Mouse (Mus musculus) limb, embryonic 15.5 days (tissue): ENCODE results near the gene Gm45015. TPM values are rescaled to one million over a fixed set of nuclear protein-coding genes. Genes with fewer than 3 reads are reported as not detected.

Source experiments
- ATAC-seq: fragments of 200-750 bp; cut with Nextera tagmentation; 2 replicates; pipeline ENCODE4 v1.8.0; 2017; ENCODE audit warnings: low read depth, moderate TSS enrichment; ENCODE audit not compliant: insufficient number of reproducible peaks, low FRiP score, low TSS enrichment
- H3K27ac ChIP-seq: fragments of 300-500 bp; sonication (generic); 2 replicates; pipeline ENCODE4 v1.5.1; 2015; ENCODE audit warnings: moderate library complexity, mild to moderate bottlenecking, inconsistent platforms
- H3K27me3 ChIP-seq: fragments of 300-500 bp; sonication (generic); 2 replicates; pipeline ENCODE4 v1.6.1; 2015; ENCODE audit warnings: inconsistent platforms
- H3K36me3 ChIP-seq: fragments of 300-500 bp; sonication (generic); 2 replicates; pipeline ENCODE4 v1.6.1; 2015; ENCODE audit warnings: inconsistent platforms
- H3K4me1 ChIP-seq: fragments of 300-500 bp; sonication (generic); 2 replicates; pipeline ENCODE4 v1.6.1; 2015; ENCODE audit warnings: inconsistent platforms
- H3K4me2 ChIP-seq: fragments of 300-500 bp; sonication (generic); 2 replicates; pipeline ENCODE4 v1.6.1; 2015; ENCODE audit warnings: mild to moderate bottlenecking, inconsistent platforms
- H3K4me3 ChIP-seq: fragments of 300-500 bp; sonication (generic); 2 replicates; pipeline ENCODE4 v1.5.1; 2015; ENCODE audit warnings: mild to moderate bottlenecking, inconsistent platforms
- H3K9ac ChIP-seq: fragments of 300-500 bp; sonication (generic); 2 replicates; pipeline ENCODE4 v1.6.1; 2015; ENCODE audit warnings: inconsistent platforms
- H3K9me3 ChIP-seq: fragments of 300-500 bp; sonication (generic); 2 replicates; pipeline ENCODE4 v1.6.1; 2016; ENCODE audit warnings: inconsistent platforms
- WGBS: fragments of 180-500 bp; shearing (Covaris S2); methylation state at CpG from one replicate; pipeline ENCODE4 v1.1.7; 2015; 5-methylcytosine and 5-hydroxymethylcytosine counted together
- polyA plus RNA-seq: library from polyadenylated mRNA; unstranded; fragments of >200 nt; fragmentation: Nextera tagmentation; extraction: Ambion mirVana; gene quantifications from 2 replicates; pipeline ENCODE4 v1.2.1, GENCODE M21; 2015

The Gm45015 gene
- polyA plus RNA-seq: not detected in 2 replicates

- 87% methylated on average over 4 of the region's 4 CpGs for WGBS
Observed at GRCm38 (mm10) chrX:73336740-73337139, at the start of gene Gm45015. Gm45015 (minus strand) TSS chrX:73336840.

DNA sequence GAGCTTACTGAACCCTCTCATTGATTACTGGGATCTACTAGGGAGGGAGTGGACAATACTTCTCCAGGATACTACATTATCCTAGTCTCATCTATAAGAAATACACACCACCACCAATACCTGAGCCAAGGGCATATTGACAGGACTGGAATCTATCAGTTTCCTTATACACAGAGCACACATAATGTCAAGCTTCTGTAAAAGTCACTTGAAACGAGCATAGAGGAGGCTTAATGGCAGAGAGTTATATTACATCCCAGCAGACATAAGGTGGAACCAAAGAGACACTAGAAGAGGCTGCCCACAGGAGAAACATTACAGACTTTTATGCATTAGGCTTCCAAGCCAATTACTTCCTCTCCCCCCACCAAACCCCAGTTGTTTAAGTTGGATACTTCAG, 48.3 kb upstream of the Gm45015 start:
- WGBS: 13% methylated on average over 1 of the region's 1 CpGs
- ATAC-seq: no peak
- Histone ChIP-seq H3K4me2 (no peak overlapping the region), H3K4me1 (no peaks in the 10 kb centered on the region), H3K27me3 (no peaks in the 10 kb centered on the region), H3K27ac (no peak overlapping the region), H3K9ac (no peak overlapping the region), H3K4me3 (no peak overlapping the region), H3K36me3 (no peaks in the 10 kb centered on the region), H3K9me3 (no peaks in the 10 kb centered on the region)

More at GRCm38 (mm10) chrX:73336740-73337139, at the start of gene Gm45015:
- no peak within 1 kb of the TSS for H3K27ac ChIP-seq
- H3K4me1 ChIP-seq: no peaks in the 10 kb centered on the region
- no peak within 1 kb of the TSS for H3K9ac ChIP-seq
- H3K4me3 ChIP-seq: no peak within 1 kb of the TSS
- no peak for ATAC-seq
- no peaks in the 10 kb centered on the region for H3K36me3 ChIP-seq
- no peaks in the 10 kb centered on the region for H3K9me3 ChIP-seq
- peaks cover 9% of the 10 kb centered on the region; the same call in 1 of the 2 replicates for H3K27me3 ChIP-seq
- H3K4me2 ChIP-seq: no peak within 1 kb of the TSS

- no peak for ATAC-seq
- Histone ChIP-seq H3K4me1 (no peaks in the 10 kb centered on the region), H3K9ac (no peak overlapping the region), H3K27me3 (no peaks in the 10 kb centered on the region), H3K36me3 (no peaks in the 10 kb centered on the region), H3K27ac (no peak overlapping the region), H3K4me3 (no peak overlapping the region), H3K4me2 (no peak overlapping the region), H3K9me3 (no peaks in the 10 kb centered on the region)
- 72% methylated on average over 6 of the region's 6 CpGs for WGBS
Observed at GRCm38 (mm10) chrX:73384419-73384818, 47.8 kb upstream of the Gm45015 start.

DNA sequence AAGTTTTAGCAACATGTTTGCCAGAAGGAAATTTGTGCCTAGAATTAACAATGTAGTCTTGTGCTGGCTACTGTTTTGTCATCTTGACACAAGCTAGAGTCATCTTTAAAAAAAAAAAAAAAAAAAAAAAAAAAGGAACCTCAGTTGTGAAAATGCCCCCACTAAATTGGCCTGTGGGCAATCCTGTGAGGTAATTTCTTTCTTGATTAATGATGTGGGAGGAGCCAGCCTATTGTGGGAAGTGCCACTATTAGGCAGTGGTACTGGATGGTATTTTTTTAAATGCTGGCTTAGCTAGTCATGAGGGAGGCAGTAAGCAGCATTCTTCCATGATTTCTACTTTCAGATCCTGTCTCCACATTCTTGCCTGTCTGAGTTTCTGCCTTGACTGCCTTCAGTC, 26.7 kb upstream of the Gm45015 start:
- H3K4me1 ChIP-seq: no peaks in the 10 kb centered on the region
- H3K27ac ChIP-seq: no peak overlapping the region
- no peak overlapping the region for H3K4me2 ChIP-seq
- 0 out of 2 replicates have a peak, but pooled peaks cover 5% of the 10 kb centered on the region for H3K36me3 ChIP-seq
- no peaks in the 10 kb centered on the region for H3K27me3 ChIP-seq
- H3K4me3 ChIP-seq: no peak overlapping the region
- no peak overlapping the region for H3K9ac ChIP-seq
- no peak for ATAC-seq
- H3K9me3 ChIP-seq: no peaks in the 10 kb centered on the region

- 84% methylated on average over 1 of the region's 1 CpGs for WGBS
- Histone ChIP-seq H3K9ac (no peak overlapping the region), H3K9me3 (no peaks in the 10 kb centered on the region), H3K4me1 (no peaks in the 10 kb centered on the region), H3K27me3 (no peaks in the 10 kb centered on the region), H3K27ac (no peak overlapping the region), H3K4me2 (no peak overlapping the region), H3K4me3 (no peak overlapping the region), H3K36me3 (peaks cover 41% of the 10 kb centered on the region)
- ATAC-seq: no peak
Observed at GRCm38 (mm10) chrX:73356719-73357118, 20.1 kb upstream of the Gm45015 start.

- Histone ChIP-seq H3K9me3 (no peaks in the 10 kb centered on the region), H3K27ac (no peak overlapping the region), H3K4me1 (no peaks in the 10 kb centered on the region), H3K4me3 (no peak overlapping the region), H3K9ac (no peak overlapping the region), H3K36me3 (peaks cover 46% of the 10 kb centered on the region), H3K27me3 (no peaks in the 10 kb centered on the region), H3K4me2 (no peak overlapping the region)
- ATAC-seq: no peak
- WGBS: 88% methylated on average over 2 of the region's 2 CpGs
Observed at GRCm38 (mm10) chrX:73356163-73356562, 19.5 kb upstream of the Gm45015 start.

GRCm38 (mm10) chrX:73344346-73344745, 7.7 kb upstream of the Gm45015 start:
- H3K36me3 ChIP-seq: no peaks in the 10 kb centered on the region
- no peak overlapping the region for H3K4me3 ChIP-seq
- H3K27me3 ChIP-seq: peaks cover 10% of the 10 kb centered on the region; the same call in 1 of the 2 replicates
- no peak overlapping the region for H3K27ac ChIP-seq
- ATAC-seq: no peak
- H3K9me3 ChIP-seq: no peaks in the 10 kb centered on the region
- H3K9ac ChIP-seq: no peak overlapping the region
- H3K4me2 ChIP-seq: no peak overlapping the region
- WGBS: 68% methylated on average over 1 of the region's 1 CpGs
- 0 out of 2 replicates have a peak, but pooled peaks cover 2% of the 10 kb centered on the region for H3K4me1 ChIP-seq

GRCm38 (mm10) chrX:73343802-73344201, 7.2 kb upstream of the Gm45015 start:
- no peak for ATAC-seq
- Histone ChIP-seq H3K9ac (no peak overlapping the region), H3K27me3 (peaks cover 10% of the 10 kb centered on the region; the same call in 1 of the 2 replicates)

GRCm38 (mm10) chrX:73342941-73343735, 6.5 kb upstream of the Gm45015 start:
- Histone ChIP-seq H3K4me1 (0 out of 2 replicates have a peak, but pooled peaks cover 2% of the 10 kb centered on the region), H3K27me3 (peaks cover 10% of the 10 kb centered on the region; the same call in 1 of the 2 replicates), H3K4me2 (peak overlapping the region; percentile 41), H3K9ac (peak overlapping the region; percentile 55), H3K36me3 (no peaks in the 10 kb centered on the region), H3K9me3 (no peaks in the 10 kb centered on the region), H3K4me3 (peak overlapping the region; percentile 58), H3K27ac (peak overlapping the region; percentile 76)
- peak; percentile 48; the same call in 1 of the 2 replicates for ATAC-seq
- WGBS: 27% methylated on average over 15 of the region's 15 CpGs

More at GRCm38 (mm10) chrX:73343802-73344201, 7.2 kb upstream of the Gm45015 start:
- H3K27ac ChIP-seq: no peak overlapping the region
- 76% methylated on average over 1 of the region's 1 CpGs for WGBS
- no peaks in the 10 kb centered on the region for H3K9me3 ChIP-seq
- H3K4me3 ChIP-seq: peak overlapping the region; percentile 58
- H3K4me2 ChIP-seq: peak overlapping the region; percentile 41
- H3K4me1 ChIP-seq: 0 out of 2 replicates have a peak, but pooled peaks cover 2% of the 10 kb centered on the region
- no peaks in the 10 kb centered on the region for H3K36me3 ChIP-seq

DNA sequence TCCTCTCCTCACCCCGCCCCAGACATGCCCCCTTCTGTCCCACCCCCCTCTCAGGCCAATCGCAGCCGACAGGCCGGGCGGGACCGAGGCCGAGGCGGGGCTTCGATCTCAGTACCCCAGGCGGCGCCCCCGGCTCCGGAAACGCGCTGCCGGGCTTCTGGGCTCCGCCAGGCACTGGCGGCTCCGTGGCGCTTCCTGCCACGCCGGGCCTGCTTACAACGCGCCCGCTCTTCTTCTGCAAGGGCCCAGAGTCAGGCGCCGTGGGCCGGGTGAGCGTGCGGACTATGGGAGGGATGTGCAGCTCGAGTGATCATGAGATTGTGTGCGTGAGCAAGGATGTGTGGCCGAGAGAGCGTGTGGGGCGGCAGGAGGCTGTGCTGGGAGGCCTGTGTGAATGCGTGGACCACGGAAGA, 5.8 kb upstream of the Gm45015 start, which contains the start of gene Zfp275:
TSS of gene Zfp275 (plus strand) at position 139 of the 413 bp plus-strand sequence.
- ATAC-seq: peak; percentile 94
- no peaks in the 10 kb centered on the region for H3K9me3 ChIP-seq
- H3K9ac ChIP-seq: peak within 1 kb of the TSS; percentile 55
- no peaks in the 10 kb centered on the region for H3K36me3 ChIP-seq
- H3K4me1 ChIP-seq: 0 out of 2 replicates have a peak, but pooled peaks cover 2% of the 10 kb centered on the region
- peak within 1 kb of the TSS; percentile 58 for H3K4me3 ChIP-seq
- H3K4me2 ChIP-seq: peak within 1 kb of the TSS; percentile 41
- peak within 1 kb of the TSS; percentile 76 for H3K27ac ChIP-seq
- H3K27me3 ChIP-seq: peaks cover 10% of the 10 kb centered on the region; the same call in 1 of the 2 replicates
- WGBS: 21% methylated on average over 37 of the region's 37 CpGs

GRCm38 (mm10) chrX:73342068-73342467, 5.4 kb upstream of the Gm45015 start:
- Histone ChIP-seq H3K4me1 (0 out of 2 replicates have a peak, but pooled peaks cover 2% of the 10 kb centered on the region), H3K27ac (no peak overlapping the region), H3K9ac (no peak overlapping the region), H3K4me2 (peak overlapping the region; percentile 41; the same call in 1 of the 2 replicates), H3K27me3 (peaks cover 10% of the 10 kb centered on the region; the same call in 1 of the 2 replicates), H3K4me3 (peak overlapping the region; percentile 58), H3K36me3 (no peaks in the 10 kb centered on the region), H3K9me3 (no peaks in the 10 kb centered on the region)
- ATAC-seq: no peak
- WGBS: 32% methylated on average over 3 of the region's 3 CpGs

GRCm38 (mm10) chrX:73341473-73341872, 4.8 kb upstream of the Gm45015 start:
- Histone ChIP-seq H3K27ac (no peak overlapping the region), H3K4me3 (no peak overlapping the region), H3K27me3 (peaks cover 15% of the 10 kb centered on the region; the same call in 1 of the 2 replicates), H3K4me1 (0 out of 2 replicates have a peak, but pooled peaks cover 2% of the 10 kb centered on the region), H3K9me3 (no peaks in the 10 kb centered on the region), H3K36me3 (no peaks in the 10 kb centered on the region), H3K9ac (no peak overlapping the region), H3K4me2 (no peak overlapping the region)
- ATAC-seq: no peak
- WGBS: 57% methylated on average over 1 of the region's 1 CpGs
